Mouse (Mus musculus) lung, adult 2 months (tissue): Measurements from ENCODE around the gene Hsdl1.

Experiments
- CTCF ChIP-seq: fragments of 200-500 bp; IDR thresholded peaks from 2 replicates; pipeline ENCODE4 v1.5.1; 2011; ENCODE audit warnings: mild to moderate bottlenecking, low read length, control low read depth; ENCODE audit not compliant: insufficient read depth
- POLR2A ChIP-seq: fragments of 200-500 bp; IDR thresholded peaks from 2 replicates; pipeline ENCODE4 v1.6.1; 2011; ENCODE audit warnings: low read depth, mild to moderate bottlenecking, control low read depth, low read length, borderline replicate concordance; ENCODE audit errors: extremely low read depth

DNA sequence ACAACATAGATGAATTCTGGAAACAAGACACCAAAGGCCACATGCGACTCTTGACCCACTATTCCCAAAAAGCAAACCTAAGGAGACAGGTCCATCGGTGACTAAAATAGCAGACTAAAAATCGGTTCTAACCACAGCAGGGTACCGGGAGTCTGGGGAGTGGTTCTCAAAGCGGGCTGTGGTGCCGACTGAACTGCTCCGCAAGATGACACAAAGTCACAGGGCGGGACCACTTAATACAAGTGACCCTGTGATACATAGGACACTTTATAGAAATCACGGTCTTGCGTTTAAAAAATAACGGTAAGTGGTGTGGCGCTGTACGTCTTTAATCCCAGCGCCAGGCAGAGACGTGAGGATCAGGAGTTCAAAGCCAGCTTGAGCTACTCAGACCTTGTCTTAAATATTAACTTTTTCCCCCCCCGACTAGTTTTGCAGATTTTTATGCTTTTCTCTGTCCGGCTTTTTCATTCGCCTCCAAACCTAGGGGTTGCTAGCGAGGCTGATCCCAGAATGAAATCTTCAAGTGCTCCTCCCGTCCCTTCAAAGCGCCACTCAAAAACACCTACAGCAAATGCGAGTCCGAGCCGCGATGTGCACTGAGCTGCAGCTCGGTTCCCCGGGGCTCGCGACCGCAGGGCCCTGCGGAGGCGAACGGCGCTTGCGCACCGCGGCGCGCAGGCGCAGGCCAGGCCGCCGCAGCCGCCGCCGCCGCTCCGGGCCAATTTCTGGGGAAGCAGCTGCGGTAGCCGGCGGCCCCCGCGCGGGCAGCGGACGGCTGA, 17.0 kb downstream of the Hsdl1 start:
- TF ChIP-seq CTCF (no peak), POLR2A (peak; percentile 29; the same call in 1 of the 2 replicates)
